Mouse (Mus musculus): ENCODE measurements around the gene Mmp10. TPM values are rescaled to one million over a fixed set of nuclear protein-coding genes. Genes with fewer than 3 reads are reported as not detected.

Gene Mmp10
- polyA plus RNA-seq, 1 experiment: not detected

DNA sequence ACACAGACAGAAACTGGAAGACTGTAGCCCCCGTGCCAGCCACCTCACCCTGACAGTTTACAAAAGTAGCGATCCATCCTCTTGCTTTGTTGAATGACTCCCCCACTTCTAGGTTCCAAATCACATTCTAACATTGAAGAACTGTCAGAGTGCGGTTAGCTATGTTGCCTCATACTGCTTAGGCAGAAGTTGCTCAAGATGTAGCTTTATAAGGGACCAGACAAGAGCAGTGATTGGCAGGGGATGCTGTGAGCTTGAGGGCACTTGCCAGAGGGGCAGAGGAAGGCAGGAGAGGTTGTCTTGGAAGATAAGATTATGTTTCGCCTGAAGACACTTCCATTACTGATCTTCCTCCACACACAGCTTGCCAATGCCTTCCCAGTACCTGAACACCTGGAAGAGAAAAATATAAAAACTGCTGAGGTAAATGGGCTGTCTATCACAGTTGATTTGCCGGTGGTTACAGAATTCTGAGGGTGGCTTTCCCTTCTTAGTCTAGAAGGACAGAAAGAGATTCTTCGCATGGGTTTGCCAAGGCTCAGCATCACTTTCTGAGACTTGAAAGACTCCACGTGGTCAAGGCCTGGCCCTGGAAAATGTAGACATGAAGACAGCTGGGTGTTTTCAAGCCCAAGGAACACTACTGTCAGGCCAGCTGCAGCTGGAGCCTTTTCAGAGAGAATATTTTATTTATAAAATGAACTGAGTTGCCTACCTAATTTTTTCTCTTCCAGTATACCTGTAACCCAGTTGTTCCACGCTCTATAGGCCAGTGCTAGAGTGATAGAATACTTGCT is 56.3 kb downstream of the Mmp10 start, which contains the start of gene Mmp8:
Gene Mmp8, plus strand, starts transcription at position 236 of the 797 bp plus-strand sequence.
- WGBS: 41% methylated on average over 8 of the region's 8 CpGs
- Histone ChIP-seq H3K27ac (ENCODE audit: control insufficient read depth, insufficient read depth, low read depth, low read length, poor library complexity) (peak within 1 kb of the TSS; percentile 83), H3K4me3 (replicated peaks; ENCODE audit: control insufficient read depth, low read depth, low read length) (peak within 1 kb of the TSS; percentile 71), H3K4me1 (ENCODE audit: control insufficient read depth, insufficient read depth, low read length) (no peaks in the 10 kb centered on the region; the same call in 1 of the 2 replicates)
- TF ChIP-seq CTCF (IDR thresholded peaks at IDR 0.05; ENCODE audit: control insufficient read depth, insufficient read depth, low read length) (no peak), POLR2A (IDR thresholded peaks at IDR 0.05; ENCODE audit: borderline replicate concordance, control insufficient read depth, low read depth, low read length) (peak; percentile 44; the same call in 1 of the 2 replicates)

Other genes starting within 250 kb of the Mmp10 start
- 4.3 and 9.0 TPM in 2 replicates for gene Mmp13, start 229.8 kb upstream of the Mmp10 start, polyA plus RNA-seq (2011; ENCODE audit: insufficient read depth, insufficient read length, low replicate concordance, missing spikeins)
- gene Mmp12, start 158.0 kb upstream of the Mmp10 start, polyA plus RNA-seq (2011; ENCODE audit: insufficient read depth, insufficient read length, low replicate concordance, missing spikeins): 0.36 TPM in 1 of 2 replicates, not detected in the other
- not detected in 2 replicates for gene Mmp1b, start 114.3 kb upstream of the Mmp10 start, polyA plus RNA-seq (2011; ENCODE audit: insufficient read depth, insufficient read length, low replicate concordance, missing spikeins)
- 1.3 and 6.4 TPM in 2 replicates for gene Mmp3, start 56.5 kb upstream of the Mmp10 start, polyA plus RNA-seq (2011; ENCODE audit: insufficient read depth, insufficient read length, low replicate concordance, missing spikeins)
- 66.3 and 247 TPM in 2 replicates for gene Mmp8, start 56.1 kb downstream of the Mmp10 start, polyA plus RNA-seq (2011; ENCODE audit: insufficient read depth, insufficient read length, low replicate concordance, missing spikeins)
- 1.3 TPM in 1 of 2 replicates, not detected in the other for gene Mmp27, start 69.0 kb downstream of the Mmp10 start, polyA plus RNA-seq (2011; ENCODE audit: insufficient read depth, insufficient read length, low replicate concordance, missing spikeins)
- gene Mmp20, start 125.9 kb downstream of the Mmp10 start, polyA plus RNA-seq (2011; ENCODE audit: insufficient read depth, insufficient read length, low replicate concordance, missing spikeins): not detected in 2 replicates
- gene Mmp7, start 189.7 kb downstream of the Mmp10 start, polyA plus RNA-seq (2011; ENCODE audit: insufficient read depth, insufficient read length, low replicate concordance, missing spikeins): not detected in 2 replicates